Mouse (Mus musculus) midbrain, embryonic 16.5 days (tissue): ENCODE results near the gene Kcnh7. TPM values are rescaled to one million over a fixed set of nuclear protein-coding genes. Genes with fewer than 3 reads are reported as not detected.

Source experiments
- ATAC-seq: fragments of 200-750 bp; cut with Nextera tagmentation; 2 replicates; pipeline ENCODE4 v1.8.0; 2017; ENCODE audit warnings: moderate TSS enrichment
- H3K27ac ChIP-seq: fragments of 300-500 bp; sonication (generic); 2 replicates; pipeline ENCODE4 v1.5.1; 2014; ENCODE audit warnings: mild to moderate bottlenecking, low read length, mixed read lengths
- H3K27me3 ChIP-seq: fragments of 300-500 bp; sonication (generic); 2 replicates; pipeline ENCODE4 v1.6.1; 2014; ENCODE audit warnings: low read depth, low read length, mixed read lengths; ENCODE audit not compliant: control insufficient read depth, insufficient read depth
- H3K36me3 ChIP-seq: fragments of 300-500 bp; sonication (generic); 2 replicates; pipeline ENCODE4 v1.6.1; 2014; ENCODE audit warnings: mild to moderate bottlenecking, low read length, moderate library complexity, mixed read lengths; ENCODE audit not compliant: control insufficient read depth, insufficient read depth
- H3K4me1 ChIP-seq: fragments of 300-500 bp; sonication (generic); 2 replicates; pipeline ENCODE4 v1.6.1; 2014; ENCODE audit warnings: mild to moderate bottlenecking, low read length, mixed read lengths; ENCODE audit not compliant: control insufficient read depth, insufficient read depth
- H3K4me2 ChIP-seq: fragments of 300-500 bp; sonication (generic); 2 replicates; pipeline ENCODE4 v1.6.1; 2014; ENCODE audit warnings: mild to moderate bottlenecking, low read length, mixed read lengths
- H3K4me3 ChIP-seq: fragments of 300-500 bp; sonication (generic); 2 replicates; pipeline ENCODE4 v1.5.1; 2014; ENCODE audit warnings: low read depth, mild to moderate bottlenecking, low read length, moderate library complexity, mixed read lengths
- H3K9ac ChIP-seq: fragments of 300-500 bp; sonication (generic); 2 replicates; pipeline ENCODE4 v1.6.1; 2014; ENCODE audit warnings: low read depth, low read length, mixed read lengths
- H3K9me3 ChIP-seq: fragments of 300-500 bp; sonication (generic); replicated peaks from 2 replicates; pipeline ENCODE4 v1.6.1; 2014; ENCODE audit warnings: mild to moderate bottlenecking, low read length, mixed read lengths; ENCODE audit not compliant: control insufficient read depth, poor library complexity, severe bottlenecking
- WGBS: fragments of 180-500 bp; shearing (Covaris S2); extraction: QIAGEN DNeasy Blood & Tissue Kit; methylation state at CpG from one replicate; pipeline ENCODE4 v1.1.7; 2014; 5-methylcytosine and 5-hydroxymethylcytosine counted together
- polyA plus RNA-seq: library from polyadenylated mRNA; unstranded; fragments of >200 nt; fragmentation: Nextera tagmentation; extraction: Ambion mirVana; gene quantifications from 2 replicates; pipeline ENCODE4 v1.2.1, GENCODE M21; 2015

The Kcnh7 gene
- polyA plus RNA-seq, 1 experiment from 2014 or later: 9.6 TPM

GRCm38 (mm10) chr2:63117209-63118193 lies 66.6 kb downstream of the Kcnh7 start:
- 36% methylated on average over 4 of the region's 4 CpGs for WGBS
- Histone ChIP-seq H3K4me3 (no peak overlapping the region), H3K27ac (peak overlapping the region; percentile 71), H3K9me3 (no peaks in the 10 kb centered on the region), H3K36me3 (no peaks in the 10 kb centered on the region), H3K4me2 (peak overlapping the region; percentile 28), H3K4me1 (peaks cover 10% of the 10 kb centered on the region), H3K9ac (no peak overlapping the region), H3K27me3 (no peaks in the 10 kb centered on the region)
- ATAC-seq: peak; percentile 88

GRCm38 (mm10) chr2:63105971-63106370 lies 78.1 kb downstream of the Kcnh7 start:
- 89% methylated on average over 2 of the region's 2 CpGs for WGBS
- Histone ChIP-seq H3K27ac (no peak overlapping the region), H3K4me1 (no peaks in the 10 kb centered on the region), H3K4me2 (no peak overlapping the region), H3K27me3 (no peaks in the 10 kb centered on the region), H3K9ac (no peak overlapping the region), H3K9me3 (no peaks in the 10 kb centered on the region), H3K36me3 (no peaks in the 10 kb centered on the region), H3K4me3 (no peak overlapping the region)
- ATAC-seq: no peak

GRCm38 (mm10) chr2:63099676-63100075 lies 84.4 kb downstream of the Kcnh7 start:
- no peaks in the 10 kb centered on the region for H3K4me1 ChIP-seq
- H3K4me2 ChIP-seq: no peak overlapping the region
- no peaks in the 10 kb centered on the region for H3K27me3 ChIP-seq
- no peaks in the 10 kb centered on the region for H3K36me3 ChIP-seq
- no peak overlapping the region for H3K27ac ChIP-seq
- H3K9ac ChIP-seq: no peak overlapping the region
- ATAC-seq: no peak
- H3K4me3 ChIP-seq: no peak overlapping the region
- no peaks in the 10 kb centered on the region for H3K9me3 ChIP-seq

- ATAC-seq: no peak
- WGBS: 21% methylated on average over 4 of the region's 4 CpGs
Measured at GRCm38 (mm10) chr2:63091775-63092174, 92.3 kb downstream of the Kcnh7 start.

GRCm38 (mm10) chr2:63090447-63090846 lies 93.6 kb downstream of the Kcnh7 start:
- no peak overlapping the region for H3K4me3 ChIP-seq
- H3K9ac ChIP-seq: no peak overlapping the region
- no peak overlapping the region for H3K27ac ChIP-seq
- WGBS: 90% methylated on average over 2 of the region's 2 CpGs
- no peaks in the 10 kb centered on the region for H3K36me3 ChIP-seq
- H3K9me3 ChIP-seq: no peaks in the 10 kb centered on the region
- no peaks in the 10 kb centered on the region for H3K4me1 ChIP-seq
- no peaks in the 10 kb centered on the region for H3K27me3 ChIP-seq
- no peak overlapping the region for H3K4me2 ChIP-seq
- ATAC-seq: no peak

More at GRCm38 (mm10) chr2:63091775-63092174, 92.3 kb downstream of the Kcnh7 start:
- Histone ChIP-seq H3K4me1 (no peaks in the 10 kb centered on the region), H3K36me3 (no peaks in the 10 kb centered on the region), H3K27ac (no peak overlapping the region), H3K9me3 (no peaks in the 10 kb centered on the region), H3K9ac (no peak overlapping the region), H3K27me3 (no peaks in the 10 kb centered on the region), H3K4me2 (no peak overlapping the region), H3K4me3 (no peak overlapping the region)

GRCm38 (mm10) chr2:63058386-63058785 lies 125.7 kb downstream of the Kcnh7 start:
- Histone ChIP-seq H3K27ac (no peak overlapping the region), H3K9ac (no peak overlapping the region), H3K36me3 (no peaks in the 10 kb centered on the region), H3K4me3 (no peak overlapping the region), H3K4me2 (no peak overlapping the region), H3K4me1 (no peaks in the 10 kb centered on the region), H3K9me3 (no peaks in the 10 kb centered on the region), H3K27me3 (no peaks in the 10 kb centered on the region)
- 86% methylated on average over 2 of the region's 2 CpGs for WGBS
- ATAC-seq: no peak

- Histone ChIP-seq H3K9me3 (no peaks in the 10 kb centered on the region), H3K4me1 (no peaks in the 10 kb centered on the region), H3K27me3 (no peaks in the 10 kb centered on the region), H3K27ac (no peak overlapping the region), H3K9ac (no peak overlapping the region), H3K4me3 (no peak overlapping the region), H3K36me3 (no peaks in the 10 kb centered on the region), H3K4me2 (no peak overlapping the region)
- ATAC-seq: no peak
- WGBS: 91% methylated on average over 3 of the region's 3 CpGs
Measured at GRCm38 (mm10) chr2:63049884-63050283, 134.2 kb downstream of the Kcnh7 start.

- Histone ChIP-seq H3K9ac (no peak overlapping the region), H3K9me3 (no peaks in the 10 kb centered on the region), H3K27me3 (no peaks in the 10 kb centered on the region), H3K4me3 (no peak overlapping the region), H3K27ac (no peak overlapping the region), H3K4me1 (no peaks in the 10 kb centered on the region), H3K36me3 (no peaks in the 10 kb centered on the region), H3K4me2 (no peak overlapping the region)
- 95% methylated on average over 3 of the region's 3 CpGs for WGBS
- ATAC-seq: no peak
Measured at GRCm38 (mm10) chr2:63039718-63040117, 144.4 kb downstream of the Kcnh7 start.

GRCm38 (mm10) chr2:63014909-63015308 lies 169.2 kb downstream of the Kcnh7 start:
- no peaks in the 10 kb centered on the region for H3K36me3 ChIP-seq
- H3K4me2 ChIP-seq: no peak overlapping the region

More at GRCm38 (mm10) chr2:63014909-63015308, 169.2 kb downstream of the Kcnh7 start:
- Histone ChIP-seq H3K4me1 (no peaks in the 10 kb centered on the region), H3K27me3 (no peaks in the 10 kb centered on the region), H3K9me3 (no peaks in the 10 kb centered on the region), H3K4me3 (no peak overlapping the region), H3K27ac (no peak overlapping the region), H3K9ac (no peak overlapping the region)
- ATAC-seq: no peak
